Mouse (Mus musculus) hindbrain, embryonic 15.5 days (tissue): Measurements from ENCODE around the gene Gnb1. TPM values are rescaled to one million over a fixed set of nuclear protein-coding genes. Genes with fewer than 3 reads are reported as not detected.

Experiments
- ATAC-seq: fragments of 200-750 bp; cut with Nextera tagmentation; 2 replicates; pipeline ENCODE4 v1.8.0; 2017; ENCODE audit warnings: low read depth, moderate number of reproducible peaks, moderate TSS enrichment; ENCODE audit not compliant: low FRiP score
- H3K27ac ChIP-seq: fragments of 300-500 bp; sonication (generic); replicated peaks from 2 replicates; pipeline ENCODE4 v1.5.1; 2015; ENCODE audit warnings: mild to moderate bottlenecking, inconsistent platforms
- H3K27me3 ChIP-seq: fragments of 300-500 bp; sonication (generic); 2 replicates; pipeline ENCODE4 v1.6.1; 2015; ENCODE audit warnings: control low read depth, inconsistent platforms
- H3K36me3 ChIP-seq: fragments of 300-500 bp; sonication (generic); 2 replicates; pipeline ENCODE4 v1.6.1; 2015; ENCODE audit warnings: control low read depth, inconsistent platforms
- H3K4me1 ChIP-seq: fragments of 300-500 bp; sonication (generic); replicated peaks from 2 replicates; pipeline ENCODE4 v1.6.1; 2015; ENCODE audit warnings: control low read depth, inconsistent platforms
- H3K4me2 ChIP-seq: fragments of 300-500 bp; sonication (generic); 2 replicates; pipeline ENCODE4 v1.6.1; 2015; ENCODE audit warnings: moderate library complexity, mild to moderate bottlenecking, inconsistent platforms
- H3K4me3 ChIP-seq: fragments of 300-500 bp; sonication (generic); 2 replicates; pipeline ENCODE4 v1.5.1; 2015; ENCODE audit warnings: mild to moderate bottlenecking, inconsistent platforms
- H3K9ac ChIP-seq: fragments of 300-500 bp; sonication (generic); 2 replicates; pipeline ENCODE4 v1.6.1; 2015; ENCODE audit warnings: inconsistent platforms
- H3K9me3 ChIP-seq: fragments of 300-500 bp; sonication (generic); 2 replicates; pipeline ENCODE4 v1.6.1; 2016; ENCODE audit warnings: control low read depth, inconsistent platforms
- WGBS: fragments of 180-500 bp; shearing (Covaris S2); methylation state at CpG from one replicate; pipeline ENCODE4 v1.1.7; 2015; 5-methylcytosine and 5-hydroxymethylcytosine counted together
- polyA plus RNA-seq: library from polyadenylated mRNA; unstranded; fragments of >200 nt; fragmentation: Nextera tagmentation; extraction: Ambion mirVana; gene quantifications from 2 replicates; pipeline ENCODE4 v1.2.1, GENCODE M21; 2015

Gene Gnb1
- polyA plus RNA-seq, 1 experiment from 2014 or later: 1,102 TPM

DNA sequence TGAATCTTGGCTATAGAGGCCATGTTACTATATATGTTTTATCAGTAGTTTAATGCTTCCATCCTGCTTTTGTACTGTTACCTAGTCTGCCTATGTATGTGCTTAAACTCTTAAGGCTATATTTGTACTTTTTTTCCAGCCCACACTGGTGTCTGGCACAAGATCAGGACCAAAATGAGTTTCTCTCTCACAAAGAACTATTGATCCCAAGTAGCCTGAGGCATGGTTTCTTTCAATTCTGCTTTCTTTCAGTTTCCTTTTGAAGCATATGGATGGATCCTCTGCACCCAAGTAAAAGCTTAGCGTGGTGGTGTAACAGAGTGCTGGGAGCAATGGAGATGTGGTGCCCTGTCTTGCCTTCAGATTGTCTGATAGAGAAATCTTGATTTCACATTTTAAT is 19.8 kb downstream of the Gnb1 start:
- Histone ChIP-seq H3K36me3 (no peaks in the 10 kb centered on the region), H3K4me3 (no peak overlapping the region), H3K27me3 (no peaks in the 10 kb centered on the region), H3K4me2 (no peak overlapping the region), H3K9me3 (no peaks in the 10 kb centered on the region), H3K4me1 (peaks cover 3% of the 10 kb centered on the region), H3K9ac (no peak overlapping the region), H3K27ac (no peak overlapping the region)
- ATAC-seq: no peak
- 67% methylated on average over 1 of the region's 1 CpGs for WGBS

DNA sequence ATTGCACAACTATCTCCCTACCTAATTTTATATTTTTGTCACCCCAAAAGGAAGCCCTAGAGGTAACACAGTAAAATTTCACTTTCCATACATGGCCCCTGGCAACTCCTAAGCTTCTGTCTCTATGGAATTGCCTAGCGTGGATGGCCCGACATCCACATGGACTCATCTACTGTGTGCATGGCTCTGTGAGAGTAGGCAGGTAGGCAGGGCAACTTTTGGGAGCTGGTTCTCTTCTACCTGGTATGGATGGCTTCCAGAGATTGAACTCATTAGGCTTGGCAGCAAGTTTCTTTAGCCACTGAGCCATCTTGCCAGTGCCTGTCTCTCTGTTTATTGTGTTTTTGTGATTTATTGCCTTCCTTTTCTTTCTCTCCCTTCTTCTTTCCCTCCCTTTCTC is 23.6 kb downstream of the Gnb1 start:
- no peaks in the 10 kb centered on the region for H3K27me3 ChIP-seq
- no peak overlapping the region for H3K4me3 ChIP-seq
- H3K4me1 ChIP-seq: no peaks in the 10 kb centered on the region
- H3K36me3 ChIP-seq: no peaks in the 10 kb centered on the region
- no peak for ATAC-seq
- WGBS: 66% methylated on average over 2 of the region's 2 CpGs
- no peaks in the 10 kb centered on the region for H3K9me3 ChIP-seq
- H3K4me2 ChIP-seq: no peak overlapping the region
- H3K27ac ChIP-seq: no peak overlapping the region
- no peak overlapping the region for H3K9ac ChIP-seq

DNA sequence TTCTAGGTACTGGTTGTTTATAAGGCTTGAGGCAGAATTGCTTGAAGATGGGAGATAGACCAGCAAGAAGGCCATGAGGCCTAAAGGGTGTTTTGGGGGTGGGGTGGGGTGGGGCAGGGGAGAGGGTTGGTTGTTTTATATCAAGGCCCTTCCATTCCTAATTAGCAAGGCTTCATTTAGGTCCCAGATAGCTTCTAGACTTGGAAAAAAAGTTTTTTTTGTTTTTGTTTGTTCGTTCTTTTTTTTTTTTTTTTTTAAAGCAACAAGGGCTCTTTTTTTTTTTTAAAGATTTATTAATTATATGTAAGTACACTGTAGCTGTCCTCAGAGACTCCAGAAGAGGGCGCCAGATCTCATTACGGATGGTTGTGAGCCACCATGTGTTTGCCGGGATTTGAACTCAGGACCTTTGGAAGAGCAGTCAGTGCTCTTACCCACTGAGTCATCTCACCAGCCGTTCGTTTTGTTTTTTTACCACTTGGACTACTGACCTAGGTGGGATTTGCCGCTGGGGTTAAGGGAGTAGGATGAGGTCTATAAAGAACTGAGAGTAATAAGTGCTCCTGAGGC is 26.9 kb downstream of the Gnb1 start:
- no peak overlapping the region for H3K4me3 ChIP-seq
- H3K9ac ChIP-seq: no peak overlapping the region
- 88% methylated on average over 7 of the region's 7 CpGs for WGBS
- no peak overlapping the region for H3K4me2 ChIP-seq
- H3K36me3 ChIP-seq: peaks cover 4% of the 10 kb centered on the region; the same call in 1 of the 2 replicates
- H3K4me1 ChIP-seq: 0 out of 2 replicates have a peak, but pooled peaks cover 3% of the 10 kb centered on the region
- H3K27ac ChIP-seq: no peak overlapping the region
- no peaks in the 10 kb centered on the region for H3K9me3 ChIP-seq
- H3K27me3 ChIP-seq: no peaks in the 10 kb centered on the region
- ATAC-seq: no peak

DNA sequence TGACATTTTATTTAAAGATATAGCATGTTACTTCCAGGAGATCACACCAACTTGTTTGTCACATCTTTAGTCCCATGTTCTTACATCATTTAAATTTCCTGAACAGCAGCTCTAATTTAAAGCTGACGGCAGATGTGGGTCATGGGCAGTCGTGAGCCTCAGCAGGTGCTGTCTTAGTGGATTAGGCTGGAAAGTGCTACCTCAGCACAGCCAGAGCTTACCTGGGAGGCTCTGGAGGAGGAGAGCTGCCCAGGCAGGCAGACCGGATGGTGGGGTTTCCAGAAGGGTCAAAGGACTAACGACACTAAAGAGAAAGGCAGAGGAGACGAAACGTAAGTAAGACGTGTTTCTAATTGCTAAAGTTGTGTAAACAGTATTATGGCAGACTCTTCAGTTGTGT is 31.2 kb downstream of the Gnb1 start:
- Histone ChIP-seq H3K4me1 (0 out of 2 replicates have a peak, but pooled peaks cover 3% of the 10 kb centered on the region), H3K4me3 (no peak overlapping the region), H3K27ac (no peak overlapping the region), H3K4me2 (no peak overlapping the region), H3K27me3 (no peaks in the 10 kb centered on the region), H3K9ac (no peak overlapping the region), H3K9me3 (no peaks in the 10 kb centered on the region), H3K36me3 (peaks cover 8% of the 10 kb centered on the region)
- ATAC-seq: no peak
- WGBS: 77% methylated on average over 7 of the region's 7 CpGs

DNA sequence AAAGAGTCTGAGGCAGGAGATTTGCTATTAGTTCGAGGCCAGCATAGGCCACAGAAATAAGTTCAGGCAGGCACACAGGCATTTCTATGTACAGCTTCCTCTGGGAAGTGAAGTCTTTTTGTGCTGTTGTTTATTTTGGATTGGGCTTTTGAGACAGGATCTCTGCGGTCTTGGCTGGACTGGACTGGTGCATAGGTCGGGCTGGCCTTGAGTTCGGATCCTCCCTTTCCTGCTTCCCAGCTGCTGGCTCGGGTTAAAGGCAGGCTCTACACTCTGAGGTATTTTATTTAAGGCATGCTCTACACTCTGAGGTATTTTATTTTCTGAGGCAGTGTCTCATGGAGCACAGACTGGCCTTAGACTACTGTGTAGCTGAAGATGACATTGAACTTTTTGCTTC is 34.6 kb downstream of the Gnb1 start:
- 88% methylated on average over 5 of the region's 5 CpGs for WGBS
- no peak overlapping the region for H3K9ac ChIP-seq
- H3K27ac ChIP-seq: no peak overlapping the region
- no peaks in the 10 kb centered on the region for H3K9me3 ChIP-seq
- no peak for ATAC-seq
- H3K4me1 ChIP-seq: 0 out of 2 replicates have a peak, but pooled peaks cover 3% of the 10 kb centered on the region
- no peak overlapping the region for H3K4me3 ChIP-seq
- no peaks in the 10 kb centered on the region for H3K27me3 ChIP-seq
- peaks cover 40% of the 10 kb centered on the region for H3K36me3 ChIP-seq
- no peak overlapping the region for H3K4me2 ChIP-seq

DNA sequence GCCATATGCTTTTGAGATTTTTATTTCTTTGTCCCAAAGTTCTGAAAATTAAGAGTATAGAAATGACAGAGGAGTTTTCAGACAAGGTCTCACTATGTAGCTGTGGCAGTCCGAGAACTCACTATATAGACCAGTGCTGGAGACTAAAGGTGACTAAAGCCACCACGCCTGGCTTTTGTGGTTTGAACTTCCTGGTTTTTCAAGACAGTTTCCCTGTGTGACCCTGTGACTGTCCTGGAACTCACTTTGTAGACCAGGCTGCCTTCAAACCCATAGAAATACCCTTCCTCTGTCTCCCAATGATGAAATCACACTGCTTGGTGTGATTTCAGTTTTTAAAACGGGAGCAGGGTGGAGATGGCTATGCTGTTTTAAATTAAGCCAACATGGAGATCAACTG is 38.1 kb downstream of the Gnb1 start:
- no peak overlapping the region for H3K27ac ChIP-seq
- H3K4me2 ChIP-seq: no peak overlapping the region
- H3K4me1 ChIP-seq: no peaks in the 10 kb centered on the region
- no peak overlapping the region for H3K4me3 ChIP-seq
- no peaks in the 10 kb centered on the region for H3K27me3 ChIP-seq
- no peak for ATAC-seq
- no peaks in the 10 kb centered on the region for H3K9me3 ChIP-seq
- H3K36me3 ChIP-seq: peaks cover 56% of the 10 kb centered on the region
- H3K9ac ChIP-seq: no peak overlapping the region
- WGBS: 92% methylated on average over 3 of the region's 3 CpGs

DNA sequence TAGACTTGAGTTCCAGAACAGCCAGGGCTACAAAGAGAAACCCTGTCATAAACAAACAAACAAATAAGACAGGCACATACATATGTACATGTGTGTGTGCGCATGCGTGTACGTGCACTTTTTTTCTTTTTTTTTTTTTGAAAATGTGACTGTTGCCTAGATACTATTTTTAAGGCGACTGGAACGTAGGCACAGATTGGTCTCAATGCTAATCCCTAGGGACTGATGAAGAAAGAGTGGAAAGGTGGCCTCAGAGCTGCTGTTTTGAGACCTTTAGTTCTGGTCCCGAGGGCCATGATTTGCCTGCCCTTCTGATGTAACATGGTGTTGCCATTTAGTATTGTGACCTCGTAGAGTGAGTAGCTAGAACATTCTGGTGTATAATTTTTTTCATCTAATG is 58.8 kb downstream of the Gnb1 start:
- Histone ChIP-seq H3K9me3 (no peaks in the 10 kb centered on the region), H3K27me3 (no peaks in the 10 kb centered on the region), H3K9ac (no peak overlapping the region), H3K4me1 (no peaks in the 10 kb centered on the region), H3K4me3 (no peak overlapping the region), H3K36me3 (peaks cover 60% of the 10 kb centered on the region), H3K4me2 (no peak overlapping the region), H3K27ac (no peak overlapping the region)
- WGBS: 91% methylated on average over 7 of the region's 7 CpGs
- no peak for ATAC-seq

DNA sequence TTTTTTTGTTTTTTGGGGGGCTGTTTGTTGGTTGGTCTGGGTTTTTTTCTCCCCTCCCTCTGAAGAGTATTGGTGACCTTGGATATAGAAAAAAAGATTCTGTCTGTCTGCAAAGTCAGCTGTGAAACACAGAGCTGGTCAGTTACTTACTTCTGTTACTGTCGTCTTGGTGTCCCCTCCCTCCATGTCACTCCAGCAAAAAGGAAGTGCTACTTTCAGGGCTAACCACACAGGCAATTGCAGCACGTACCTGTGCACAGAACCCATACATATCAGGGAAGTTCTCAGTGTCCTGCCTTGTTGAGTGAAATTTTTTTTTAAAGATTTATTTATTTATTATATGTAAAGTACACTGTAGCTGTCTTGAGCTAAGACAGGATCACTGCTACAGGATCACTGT is 59.3 kb downstream of the Gnb1 start:
- H3K9me3 ChIP-seq: no peaks in the 10 kb centered on the region
- H3K27ac ChIP-seq: no peak overlapping the region
- no peak overlapping the region for H3K4me2 ChIP-seq
- no peaks in the 10 kb centered on the region for H3K4me1 ChIP-seq
- no peak for ATAC-seq
- 82% methylated on average over 2 of the region's 2 CpGs for WGBS
- H3K4me3 ChIP-seq: no peak overlapping the region
- H3K36me3 ChIP-seq: peaks cover 60% of the 10 kb centered on the region
- no peak overlapping the region for H3K9ac ChIP-seq
- no peaks in the 10 kb centered on the region for H3K27me3 ChIP-seq

DNA sequence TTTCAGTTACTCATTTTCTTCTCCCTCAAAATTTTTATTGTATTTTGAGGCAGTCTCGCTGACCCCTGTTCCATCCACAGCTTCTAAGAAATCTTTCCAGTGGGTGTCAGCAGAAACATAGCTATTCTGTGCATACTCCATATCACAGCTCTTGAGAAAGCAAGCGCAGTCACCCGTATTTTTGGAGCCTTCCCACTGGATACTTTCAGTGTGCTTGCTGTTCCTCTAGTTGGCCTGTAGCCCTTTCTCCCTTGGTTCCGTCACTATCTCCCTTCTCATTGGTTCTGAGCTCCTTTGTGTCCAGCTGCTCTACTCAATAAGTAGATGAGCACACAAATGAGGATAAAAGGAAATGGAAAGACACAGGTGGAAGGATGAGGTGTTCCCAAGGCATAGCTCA is 59.9 kb downstream of the Gnb1 start:
- Histone ChIP-seq H3K4me1 (no peaks in the 10 kb centered on the region), H3K36me3 (peaks cover 61% of the 10 kb centered on the region), H3K9me3 (no peaks in the 10 kb centered on the region), H3K27me3 (no peaks in the 10 kb centered on the region), H3K27ac (no peak overlapping the region), H3K4me2 (no peak overlapping the region), H3K9ac (no peak overlapping the region), H3K4me3 (no peak overlapping the region)
- ATAC-seq: no peak
- 94% methylated on average over 4 of the region's 4 CpGs for WGBS

DNA sequence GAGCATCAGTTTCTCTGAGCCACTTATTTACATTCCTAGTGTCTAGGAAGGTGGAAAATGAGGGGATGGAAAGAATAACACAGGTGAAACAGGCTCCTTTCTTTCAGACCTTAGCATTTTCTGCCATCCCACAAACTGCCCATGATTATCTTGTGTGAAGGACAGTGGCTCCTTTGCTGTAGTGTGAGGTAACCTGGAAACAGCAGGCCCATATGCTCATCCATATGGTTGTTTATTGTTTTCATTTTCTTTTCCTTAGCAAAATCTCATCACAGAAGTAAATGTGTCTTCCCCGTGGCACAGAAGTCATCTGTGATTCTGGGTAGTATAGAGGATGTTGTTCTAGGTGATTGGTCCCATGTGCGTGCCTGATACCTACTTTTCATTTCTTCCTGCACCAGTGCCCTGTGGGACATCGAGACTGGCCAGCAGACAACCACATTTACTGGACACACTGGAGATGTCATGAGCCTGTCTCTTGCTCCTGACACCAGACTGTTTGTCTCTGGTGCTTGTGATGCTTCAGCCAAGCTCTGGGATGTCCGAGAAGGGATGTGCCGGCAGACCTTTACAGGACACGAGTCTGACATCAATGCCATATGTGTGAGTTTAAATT is 61.9 kb downstream of the Gnb1 start:
- H3K36me3 ChIP-seq: peaks cover 75% of the 10 kb centered on the region
- no peaks in the 10 kb centered on the region for H3K9me3 ChIP-seq
- H3K9ac ChIP-seq: no peak overlapping the region
- no peak overlapping the region for H3K4me3 ChIP-seq
- H3K4me2 ChIP-seq: no peak overlapping the region
- H3K4me1 ChIP-seq: no peaks in the 10 kb centered on the region
- ATAC-seq: no peak
- no peak overlapping the region for H3K27ac ChIP-seq
- H3K27me3 ChIP-seq: no peaks in the 10 kb centered on the region
- 87% methylated on average over 6 of the region's 6 CpGs for WGBS

DNA sequence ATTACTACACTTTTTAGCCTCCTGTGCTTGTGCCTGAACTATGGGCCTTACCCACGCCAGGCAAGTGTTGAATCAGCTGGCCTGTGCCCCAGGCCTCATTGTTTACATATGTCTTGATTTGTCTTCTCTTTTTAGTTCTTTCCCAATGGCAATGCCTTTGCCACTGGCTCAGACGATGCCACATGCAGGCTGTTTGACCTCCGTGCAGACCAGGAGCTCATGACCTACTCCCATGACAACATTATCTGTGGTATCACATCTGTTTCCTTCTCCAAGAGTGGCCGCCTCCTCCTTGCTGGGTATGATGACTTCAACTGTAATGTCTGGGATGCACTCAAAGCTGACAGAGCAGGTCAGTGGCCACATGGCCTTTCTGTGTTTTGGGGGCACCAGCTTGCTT is 63.7 kb downstream of the Gnb1 start:
- Histone ChIP-seq H3K4me2 (no peak overlapping the region), H3K9me3 (no peaks in the 10 kb centered on the region), H3K9ac (no peak overlapping the region), H3K4me1 (no peaks in the 10 kb centered on the region), H3K27me3 (no peaks in the 10 kb centered on the region), H3K4me3 (no peak overlapping the region), H3K27ac (no peak overlapping the region), H3K36me3 (peaks cover 83% of the 10 kb centered on the region)
- WGBS: 80% methylated on average over 4 of the region's 4 CpGs
- ATAC-seq: no peak

DNA sequence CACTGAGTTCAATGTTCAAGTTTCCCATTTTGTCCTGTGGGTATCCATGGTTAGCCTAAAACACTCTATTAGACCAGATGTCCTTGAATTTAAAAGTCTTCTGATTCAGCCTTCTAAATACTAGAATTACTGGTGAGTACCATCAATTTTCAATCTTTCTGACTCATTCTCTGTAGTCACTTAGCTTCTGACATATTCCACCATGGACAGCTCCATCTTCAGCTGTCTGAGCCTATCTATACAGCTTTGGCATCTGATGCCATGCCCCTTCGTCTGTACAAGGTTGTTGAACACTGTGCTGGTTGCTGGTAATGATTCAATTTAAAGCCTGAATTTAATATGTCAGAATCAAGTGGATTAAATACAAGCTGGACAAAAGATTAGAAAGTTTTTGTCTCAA is 64.3 kb downstream of the Gnb1 start:
- H3K4me3 ChIP-seq: no peak overlapping the region
- H3K4me2 ChIP-seq: no peak overlapping the region
- H3K27ac ChIP-seq: no peak overlapping the region
- no peaks in the 10 kb centered on the region for H3K4me1 ChIP-seq
- no peak for ATAC-seq
- H3K9me3 ChIP-seq: no peaks in the 10 kb centered on the region
- H3K9ac ChIP-seq: no peak overlapping the region
- H3K36me3 ChIP-seq: peaks cover 88% of the 10 kb centered on the region
- 76% methylated on average over 1 of the region's 1 CpGs for WGBS
- no peaks in the 10 kb centered on the region for H3K27me3 ChIP-seq

DNA sequence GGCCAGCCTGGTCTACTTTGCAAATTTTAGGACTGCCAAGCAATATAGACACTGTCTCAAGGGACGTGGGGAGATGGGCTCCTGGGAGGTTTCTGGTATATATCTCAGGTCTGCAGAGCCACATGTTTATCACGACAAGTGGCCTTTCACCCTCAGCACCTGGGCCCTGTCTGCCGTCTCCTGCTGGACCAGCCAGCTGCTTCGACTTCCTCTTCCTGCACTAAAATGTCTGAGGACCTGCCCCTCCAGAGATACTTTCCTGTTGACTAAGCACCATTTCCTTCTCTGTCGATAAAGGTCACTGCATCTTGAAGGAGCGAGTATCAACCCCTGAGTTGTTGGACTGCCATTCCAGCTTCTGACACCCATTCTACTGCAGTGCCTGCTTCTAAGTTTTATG is 68.3 kb downstream of the Gnb1 start:
- Histone ChIP-seq H3K4me1 (peaks cover 15% of the 10 kb centered on the region), H3K9ac (no peak overlapping the region), H3K27ac (no peak overlapping the region), H3K36me3 (peaks cover 58% of the 10 kb centered on the region), H3K27me3 (no peaks in the 10 kb centered on the region), H3K4me2 (no peak overlapping the region), H3K4me3 (no peak overlapping the region), H3K9me3 (no peaks in the 10 kb centered on the region)
- WGBS: 80% methylated on average over 6 of the region's 6 CpGs
- no peak for ATAC-seq
